Mouse (Mus musculus) stomach, embryonic 16.5 days (tissue): Measurements from ENCODE around the gene Ankrd17. TPM values are rescaled to one million over a fixed set of nuclear protein-coding genes. Genes with fewer than 3 reads are reported as not detected.

Experiments used
- ATAC-seq: fragments of 200-750 bp; cut with Nextera tagmentation; 2 replicates; pipeline ENCODE4 v1.8.0; 2017; ENCODE audit warnings: moderate number of reproducible peaks, moderate TSS enrichment; ENCODE audit not compliant: insufficient read depth, low FRiP score
- H3K27ac ChIP-seq: fragments of 300-500 bp; sonication (generic); 2 replicates; pipeline ENCODE4 v1.5.1; 2014; ENCODE audit warnings: low read length
- H3K27me3 ChIP-seq: fragments of 300-500 bp; sonication (generic); 2 replicates; pipeline ENCODE4 v1.6.1; 2014; ENCODE audit warnings: low read length, control low read depth, mixed read lengths; ENCODE audit not compliant: control insufficient read depth, insufficient read depth
- H3K36me3 ChIP-seq: fragments of 300-500 bp; sonication (generic); 2 replicates; pipeline ENCODE4 v1.6.1; 2014; ENCODE audit warnings: low read length; ENCODE audit not compliant: control insufficient read depth, insufficient read depth
- H3K4me1 ChIP-seq: fragments of 300-500 bp; sonication (generic); 2 replicates; pipeline ENCODE4 v1.6.1; 2014; ENCODE audit warnings: low read length, control low read depth, mixed read lengths; ENCODE audit not compliant: control insufficient read depth, insufficient read depth
- H3K4me2 ChIP-seq: fragments of 300-500 bp; sonication (generic); 2 replicates; pipeline ENCODE4 v1.6.1; 2014; ENCODE audit warnings: low read depth, low read length, mixed read lengths
- H3K4me3 ChIP-seq: fragments of 300-500 bp; sonication (generic); replicated peaks from 2 replicates; pipeline ENCODE4 v1.5.1; 2014; ENCODE audit warnings: mild to moderate bottlenecking, low read length
- H3K9ac ChIP-seq: fragments of 300-500 bp; sonication (generic); 2 replicates; pipeline ENCODE4 v1.6.1; 2014; ENCODE audit warnings: low read length
- H3K9me3 ChIP-seq: fragments of 300-500 bp; sonication (generic); replicated peaks from 2 replicates; pipeline ENCODE4 v1.6.1; 2016; ENCODE audit warnings: low read length, control low read depth; ENCODE audit not compliant: control insufficient read depth
- WGBS: fragments of 180-500 bp; shearing (Covaris S2); extraction: QIAGEN DNeasy Blood & Tissue Kit; methylation state at CpG from one replicate; pipeline ENCODE4 v1.1.7; 2014; 5-methylcytosine and 5-hydroxymethylcytosine counted together
- polyA plus RNA-seq: library from polyadenylated mRNA; unstranded; fragments of >200 nt; fragmentation: Nextera tagmentation; extraction: Ambion mirVana; gene quantifications from 2 replicates; pipeline ENCODE4 v1.2.1, GENCODE M21; 2015

Gene Ankrd17
- polyA plus RNA-seq, 1 experiment from 2014 or later = 22.8 TPM

GRCm38 (mm10) chr5:90203168-90203567 is 163.2 kb downstream of the Ankrd17 start:
- Histone ChIP-seq H3K36me3 (no peaks in the 10 kb centered on the region), H3K27ac (no peak overlapping the region), H3K4me2 (no peak overlapping the region), H3K9ac (no peak overlapping the region), H3K4me1 (no peaks in the 10 kb centered on the region), H3K4me3 (no peak overlapping the region), H3K27me3 (no peaks in the 10 kb centered on the region), H3K9me3 (no peaks in the 10 kb centered on the region)
- no peak for ATAC-seq
- WGBS = 16% methylated on average over 5 of the region's 5 CpGs

DNA sequence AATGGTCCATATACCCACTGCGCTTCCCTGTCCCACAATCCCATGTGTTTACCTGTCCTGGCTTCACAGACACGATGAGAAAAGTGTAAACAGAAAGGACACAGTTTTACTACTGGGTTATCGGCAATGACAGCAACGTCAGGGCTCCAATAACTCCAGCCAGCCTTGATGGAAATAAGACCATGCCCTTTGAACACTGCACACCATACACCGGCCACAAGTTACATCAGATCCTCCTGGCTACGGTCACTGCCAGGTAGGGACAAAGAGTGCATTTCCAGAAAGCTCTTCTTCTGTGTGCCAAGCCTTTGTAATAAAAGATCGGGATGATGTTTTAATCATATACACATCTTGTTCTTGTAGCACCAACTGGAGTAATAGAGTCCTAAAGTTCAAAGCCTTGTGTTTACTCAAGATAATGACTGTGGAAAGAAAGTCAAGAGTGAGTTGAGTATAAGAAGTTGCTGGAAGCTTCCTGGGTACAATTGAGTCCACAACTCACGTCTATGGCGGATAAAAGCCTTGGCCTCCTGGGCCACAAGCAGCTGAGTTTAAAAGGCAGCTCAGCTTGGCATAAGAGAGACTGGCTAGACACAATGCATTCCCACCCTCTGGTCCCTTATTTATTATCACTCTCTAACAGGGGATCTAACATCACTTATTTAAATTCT is 163.8 kb downstream of the Ankrd17 start:
- no peak overlapping the region for H3K4me2 ChIP-seq
- H3K4me1 ChIP-seq = no peaks in the 10 kb centered on the region
- ATAC-seq = no peak

GRCm38 (mm10) chr5:90199922-90200632 is 166.3 kb downstream of the Ankrd17 start:
- H3K9ac ChIP-seq = no peak overlapping the region
- H3K27ac ChIP-seq = no peak overlapping the region
- no peaks in the 10 kb centered on the region for H3K4me1 ChIP-seq
- H3K9me3 ChIP-seq = no peaks in the 10 kb centered on the region
- H3K4me2 ChIP-seq = no peak overlapping the region
- H3K27me3 ChIP-seq = no peaks in the 10 kb centered on the region
- WGBS = 45% methylated on average over 16 of the region's 16 CpGs
- no peak overlapping the region for H3K4me3 ChIP-seq
- H3K36me3 ChIP-seq = no peaks in the 10 kb centered on the region
- ATAC-seq = 0 out of 2 replicates have a peak, but pooled peaks have one; percentile 25

More for the DNA sequence above, 163.8 kb downstream of the Ankrd17 start:
- 70% methylated on average over 9 of the region's 9 CpGs for WGBS
- Histone ChIP-seq H3K9me3 (no peaks in the 10 kb centered on the region), H3K27me3 (no peaks in the 10 kb centered on the region), H3K36me3 (no peaks in the 10 kb centered on the region), H3K27ac (no peak overlapping the region), H3K9ac (no peak overlapping the region), H3K4me3 (no peak overlapping the region)

DNA sequence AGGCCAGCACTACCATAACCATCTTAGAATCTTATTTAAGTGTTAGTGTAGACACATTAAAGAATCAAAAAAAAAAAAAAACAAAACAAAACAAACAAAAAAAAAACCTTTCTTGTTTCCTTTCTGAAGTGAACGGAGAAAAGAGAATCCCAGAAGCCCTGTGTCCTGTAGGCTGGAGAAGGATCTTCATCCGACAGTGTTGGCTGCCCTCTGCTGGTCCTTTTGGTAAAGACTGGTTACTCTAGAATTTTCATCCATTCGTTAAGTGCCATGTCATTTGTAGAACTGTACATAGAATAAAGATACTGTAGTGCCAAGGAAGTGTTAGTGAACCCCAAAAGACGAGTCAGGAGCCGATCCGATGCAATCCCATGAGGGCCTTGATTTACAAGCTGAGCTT is 171.5 kb downstream of the Ankrd17 start:
- Histone ChIP-seq H3K4me1 (no peaks in the 10 kb centered on the region), H3K9ac (no peak overlapping the region), H3K9me3 (no peaks in the 10 kb centered on the region), H3K4me2 (no peak overlapping the region), H3K27me3 (no peaks in the 10 kb centered on the region), H3K27ac (no peak overlapping the region), H3K4me3 (no peak overlapping the region), H3K36me3 (no peaks in the 10 kb centered on the region)
- no peak for ATAC-seq
- 31% methylated on average over 6 of the region's 6 CpGs for WGBS

GRCm38 (mm10) chr5:90182782-90183181 is 183.6 kb downstream of the Ankrd17 start:
- no peak for ATAC-seq
- Histone ChIP-seq H3K4me2 (no peak overlapping the region), H3K4me3 (no peak overlapping the region), H3K27me3 (no peaks in the 10 kb centered on the region), H3K36me3 (no peaks in the 10 kb centered on the region), H3K27ac (no peak overlapping the region), H3K4me1 (no peaks in the 10 kb centered on the region), H3K9ac (no peak overlapping the region), H3K9me3 (peaks cover 7% of the 10 kb centered on the region; the same call in 1 of the 2 replicates)
- WGBS = 52% methylated on average over 5 of the region's 5 CpGs

DNA sequence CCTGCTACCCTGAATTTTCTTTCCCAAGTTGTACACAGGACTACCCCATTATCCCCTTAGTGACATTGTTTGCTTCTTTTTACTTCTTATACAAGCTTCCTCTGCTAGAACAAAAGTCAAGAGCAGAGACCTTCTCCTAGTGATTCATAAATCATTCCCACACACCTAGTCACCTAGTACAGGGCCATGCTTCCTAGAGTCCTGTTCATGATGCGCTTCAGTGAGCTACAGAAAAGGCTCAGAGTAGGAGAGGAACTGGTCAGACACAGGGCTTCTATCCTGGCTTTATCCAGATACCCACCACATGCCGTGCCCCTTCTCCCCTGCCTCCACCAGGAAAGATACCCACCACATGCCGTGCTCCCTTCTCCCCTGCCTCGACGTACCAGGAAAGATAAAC is 187.3 kb downstream of the Ankrd17 start:
- no peaks in the 10 kb centered on the region for H3K4me1 ChIP-seq
- H3K4me3 ChIP-seq = no peak overlapping the region
- no peak for ATAC-seq
- no peaks in the 10 kb centered on the region for H3K36me3 ChIP-seq
- H3K9ac ChIP-seq = no peak overlapping the region
- H3K27me3 ChIP-seq = no peaks in the 10 kb centered on the region
- H3K27ac ChIP-seq = no peak overlapping the region
- 73% methylated on average over 5 of the region's 5 CpGs for WGBS
- no peaks in the 10 kb centered on the region for H3K9me3 ChIP-seq
- no peak overlapping the region for H3K4me2 ChIP-seq

DNA sequence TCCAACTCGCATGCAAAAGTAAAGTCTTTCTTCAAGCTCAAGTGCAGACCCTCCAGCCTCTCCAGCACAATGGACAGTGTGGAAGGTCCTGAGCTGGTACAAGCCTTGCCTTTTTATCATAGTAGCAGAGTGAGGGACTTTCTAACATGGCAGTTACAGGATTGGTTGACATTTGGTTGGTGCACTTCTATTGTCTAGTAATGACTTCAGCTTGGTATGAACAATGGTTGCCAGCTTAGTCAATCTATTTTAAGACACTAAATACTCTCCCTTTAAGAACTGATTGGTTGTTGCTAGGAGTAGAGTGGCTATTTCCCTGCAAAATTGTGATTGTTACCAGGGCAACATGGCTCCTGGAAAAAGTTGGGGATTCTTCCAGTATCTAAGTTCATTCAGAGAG is 188.3 kb downstream of the Ankrd17 start:
- Histone ChIP-seq H3K4me3 (no peak overlapping the region), H3K27me3 (no peaks in the 10 kb centered on the region), H3K36me3 (no peaks in the 10 kb centered on the region), H3K9ac (no peak overlapping the region), H3K9me3 (no peaks in the 10 kb centered on the region), H3K4me1 (no peaks in the 10 kb centered on the region), H3K4me2 (no peak overlapping the region), H3K27ac (no peak overlapping the region)
- 87% methylated on average over 1 of the region's 1 CpGs for WGBS
- ATAC-seq = no peak

Other genes starting within 250 kb of the Ankrd17 start
- 26.2 and 27.7 TPM in 2 replicates for gene Cox18, start 142.6 kb downstream of the Ankrd17 start, polyA plus RNA-seq
- gene Gm9958, start 627 bp upstream of the Ankrd17 start, polyA plus RNA-seq = 5.3 and 6.3 TPM in 2 replicates
- gene Alb, start 94.3 kb upstream of the Ankrd17 start, polyA plus RNA-seq = 188 and 224 TPM in 2 replicates
- 368 and 546 TPM in 2 replicates for gene Afp, start 124.2 kb upstream of the Ankrd17 start, polyA plus RNA-seq
- gene Afm, start 152.4 kb upstream of the Ankrd17 start, polyA plus RNA-seq = 6.1 and 6.9 TPM in 2 replicates
- gene 5830473C10Rik, start 194.5 kb upstream of the Ankrd17 start, polyA plus RNA-seq = 0.12 and 0.14 TPM in 2 replicates